Mouse (Mus musculus) mouse trophoblast stem cell (cell line): ENCODE measurements around the gene Olfr1419.
"Not testable (repeated sequence)": the region's sequence is repeated elsewhere in the genome, so short reads cannot be mapped to it uniquely, and the experiment has no call there.

ENCODE experiments used
- in situ Hi-C, 2 experiments: fragments of 300-500 bp; cut with MseI, MboI; formaldehyde crosslinking; loops; 2 replicates in 1 of 2; 3 replicates in 1 of 2; pipeline ENCODE4 v1.15.1; 2025

The Olfr1419 gene

DNA sequence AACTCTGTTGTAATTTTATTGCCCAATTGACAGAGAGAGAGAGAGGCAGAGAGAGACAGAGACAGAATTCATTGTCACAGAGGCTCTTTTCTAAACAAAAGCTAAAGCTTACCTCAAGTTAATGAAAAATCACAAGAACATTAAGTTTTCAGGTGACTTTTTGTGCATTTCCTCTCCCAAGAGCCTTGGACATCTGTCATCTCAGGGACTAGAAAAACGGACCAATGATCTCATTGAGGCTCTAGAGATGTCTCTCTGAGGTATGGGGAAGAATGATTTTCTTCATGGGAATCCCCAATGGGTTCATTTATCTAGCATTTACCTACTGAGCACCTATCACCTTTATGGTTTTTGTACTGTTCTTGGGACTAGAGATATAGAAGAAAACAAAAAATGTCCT is at the start of gene Olfr1419:
Gene Olfr1419, minus strand, starts transcription at position 101 of the 400 bp plus-strand sequence.
- in situ Hi-C loops, result no loop called here

- in situ Hi-C loops, result not testable (repeated sequence)
These were observed 47.6 kb upstream of the Olfr1419 start for GRCm38 (mm10) chr19:11922515-11922914.

DNA sequence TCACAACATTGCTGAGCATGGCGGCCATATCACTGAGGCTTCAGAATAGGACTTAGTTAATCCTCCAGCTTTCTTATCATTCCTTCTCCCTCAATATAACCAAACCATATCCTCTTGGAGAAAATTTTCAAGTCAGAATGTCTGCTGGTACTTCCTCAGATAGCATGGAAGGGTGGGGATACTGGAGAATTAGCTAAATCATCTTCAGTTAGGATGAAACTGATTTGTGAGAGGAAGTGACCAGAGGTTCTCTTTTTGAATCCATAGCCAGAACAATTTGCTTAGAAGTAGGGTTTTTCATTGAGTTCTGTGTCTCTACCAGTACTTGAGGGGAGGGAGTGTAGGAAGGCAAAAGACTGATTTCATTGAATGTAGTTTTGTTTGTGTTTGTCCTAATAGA is 47.2 kb upstream of the Olfr1419 start:
- in situ Hi-C loops, result no loop called here

GRCm38 (mm10) chr19:11915804-11916203 is 40.9 kb upstream of the Olfr1419 start:
- in situ Hi-C loops, result loop anchor here in 1 of 2 experiments (10.0 kb wide), 1 partner anchor 101 kb away; the partner anchor contains the start of gene Stx3

DNA sequence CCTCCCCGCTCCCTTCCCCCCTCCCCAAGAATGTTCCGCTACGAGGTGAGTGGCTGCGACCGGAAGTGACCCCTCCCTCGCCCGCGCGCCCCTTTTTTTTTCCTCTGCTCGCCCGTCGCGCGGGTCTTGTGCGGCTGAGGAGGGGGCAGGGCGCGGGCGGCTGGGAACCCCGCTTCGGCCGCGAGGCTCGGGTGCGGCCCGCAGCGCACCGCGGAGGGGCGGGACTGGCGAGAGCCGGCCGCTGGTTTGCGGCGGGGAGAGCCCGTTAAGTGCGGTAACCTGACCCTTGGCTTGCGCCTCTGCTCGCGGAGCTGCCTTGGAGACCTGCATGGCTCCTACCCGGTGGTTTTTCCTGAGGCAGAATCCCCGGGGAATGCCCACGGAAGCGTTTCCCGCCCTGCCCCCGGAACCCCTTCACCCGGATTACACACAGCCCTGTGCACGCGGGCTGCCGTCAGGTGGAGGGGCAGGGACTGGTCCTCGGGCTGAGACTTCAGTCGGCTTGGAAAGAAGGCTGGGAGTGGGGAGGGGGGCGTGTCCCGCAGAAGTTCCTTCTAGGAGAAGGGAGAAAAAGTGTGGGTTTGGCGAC is 37.7 kb upstream of the Olfr1419 start:
- in situ Hi-C loops, result loop anchor here in 1 of 2 experiments (10.0 kb wide), 1 partner anchor 98 kb away; the partner anchor contains the start of gene Stx3

- in situ Hi-C loops, result loop anchor here in 1 of 2 experiments (10.0 kb wide), 1 partner anchor 97 kb away; the partner anchor contains the start of gene Stx3
These were observed 37.2 kb upstream of the Olfr1419 start, which contains the start of gene Patl1 for GRCm38 (mm10) chr19:11912037-11912532. Gene Patl1, plus strand, starts transcription at chr19:11912399.

DNA sequence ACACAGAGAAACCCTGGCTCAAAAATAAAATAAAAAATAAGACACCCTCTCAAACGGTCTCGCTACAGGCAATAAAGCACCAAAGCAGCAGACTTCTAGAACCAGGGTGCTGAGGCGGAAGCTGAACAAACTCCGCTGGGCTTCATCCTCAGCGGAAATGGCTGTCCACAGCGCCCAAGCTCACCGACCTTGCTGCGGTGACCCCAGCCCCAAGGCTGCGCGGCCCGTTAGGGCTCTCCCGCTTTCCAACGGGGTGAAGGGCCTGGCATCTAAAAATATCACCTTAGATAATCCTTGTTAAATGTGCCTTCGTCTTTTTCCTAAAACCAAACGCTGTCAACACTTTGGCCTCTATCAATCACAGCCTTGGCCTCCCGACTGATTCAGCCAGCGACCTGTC is 36.7 kb upstream of the Olfr1419 start:
- in situ Hi-C loops, result loop anchor here in 1 of 2 experiments (10.0 kb wide), 1 partner anchor 97 kb away; the partner anchor contains the start of gene Stx3

GRCm38 (mm10) chr19:11911021-11911420 is 36.1 kb upstream of the Olfr1419 start:
- in situ Hi-C loops, result loop anchor here in 1 of 2 experiments (10.0 kb wide), 1 partner anchor 96 kb away; the partner anchor contains the start of gene Stx3

DNA sequence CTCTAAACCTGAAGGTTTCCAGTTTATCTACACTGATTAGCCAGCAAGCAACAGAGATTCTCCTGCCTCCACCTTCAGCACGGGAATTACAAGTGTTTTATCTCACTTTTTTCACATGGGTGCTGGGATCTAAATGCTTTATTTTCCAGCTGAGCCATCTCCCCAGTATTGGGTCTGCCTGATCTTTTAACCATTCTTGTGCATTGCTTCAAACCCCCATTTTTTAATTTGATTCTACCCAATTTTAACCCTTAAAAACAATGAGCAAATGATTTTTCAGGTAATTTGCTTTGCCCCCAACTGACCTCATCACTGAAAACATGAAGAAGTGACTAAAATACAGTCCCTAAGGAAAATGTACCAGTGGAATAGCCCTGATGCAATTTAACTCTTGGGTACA is 11.4 kb upstream of the Olfr1419 start, which contains the start of gene Olfr1420:
Gene Olfr1420, plus strand, starts transcription at position 301 of the 400 bp plus-strand sequence.
- in situ Hi-C loops, result no loop called here

- in situ Hi-C loops, result not testable (repeated sequence)
These were observed 3.5 kb upstream of the Olfr1419 start for GRCm38 (mm10) chr19:11878404-11878803.

- in situ Hi-C loops, result no loop called here
These were observed 7.1 kb downstream of the Olfr1419 start for GRCm38 (mm10) chr19:11867837-11868236.

GRCm38 (mm10) chr19:11860966-11861365 is 13.9 kb downstream of the Olfr1419 start, which contains the start of gene Olfr1418:
Gene Olfr1418, minus strand, starts transcription at chr19:11861066.
- in situ Hi-C loops, result no loop called here

DNA sequence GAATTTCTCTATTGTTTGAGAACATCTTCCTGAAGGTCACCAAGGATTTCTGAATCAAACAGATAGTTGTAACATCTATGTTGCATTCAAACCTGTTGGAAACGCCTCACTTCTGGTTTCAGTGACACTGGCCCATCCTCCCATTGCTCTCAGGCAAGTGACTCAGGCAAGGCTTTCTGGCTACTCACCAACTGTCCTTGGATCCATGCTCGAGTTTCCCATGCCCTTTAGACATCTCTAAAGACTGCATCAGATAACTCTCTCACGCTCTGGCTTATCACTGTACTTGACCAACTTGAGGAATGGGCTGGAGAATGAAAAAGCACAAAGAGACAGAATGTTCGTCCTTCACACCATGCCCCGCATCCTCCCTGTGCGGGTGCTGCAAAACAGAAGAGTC is 18.4 kb downstream of the Olfr1419 start:
- in situ Hi-C loops, result no loop called here

DNA sequence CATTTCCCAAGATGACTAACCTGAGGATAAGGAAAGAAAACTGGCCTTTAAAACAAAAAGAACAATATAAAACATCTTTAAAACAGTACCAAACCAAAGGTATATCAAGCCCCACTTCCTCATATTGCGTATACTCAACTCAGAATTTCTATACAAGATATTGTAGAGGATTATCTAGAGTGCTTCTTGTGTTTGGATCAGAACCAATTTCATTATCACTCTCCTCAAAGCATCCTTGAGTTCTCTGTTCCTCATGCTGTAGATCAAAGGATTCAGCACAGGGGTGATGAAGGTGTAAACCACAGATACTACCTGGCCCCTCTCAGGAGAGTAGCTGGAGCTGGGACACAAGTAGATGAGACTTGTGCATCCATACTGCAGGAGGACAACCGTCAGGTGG is 20.1 kb downstream of the Olfr1419 start:
- in situ Hi-C loops, result no loop called here

GRCm38 (mm10) chr19:11852652-11853051 is 22.3 kb downstream of the Olfr1419 start:
- in situ Hi-C loops, result no loop called here

DNA sequence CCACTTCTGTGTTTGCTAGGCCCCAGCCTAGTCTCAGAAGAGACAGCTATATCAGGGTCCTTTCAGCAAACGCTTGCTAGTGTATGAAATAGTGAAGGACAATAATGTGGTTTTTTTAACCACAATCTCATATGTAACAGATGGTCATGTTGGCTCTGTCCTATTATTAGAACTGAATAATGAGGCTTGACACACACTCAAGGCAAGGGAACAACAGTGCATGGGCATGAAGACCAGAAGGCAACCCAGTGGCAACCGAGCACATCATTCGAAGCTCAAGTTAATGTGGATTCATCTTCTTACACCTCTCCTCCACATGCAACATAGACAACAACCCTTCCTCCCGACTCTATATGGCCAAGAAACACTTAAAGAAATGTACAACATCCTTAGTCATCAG is 28.6 kb downstream of the Olfr1419 start:
- in situ Hi-C loops, result no loop called here

GRCm38 (mm10) chr19:11839119-11839518 is 35.8 kb downstream of the Olfr1419 start, which contains the start of gene Olfr1417:
Gene Olfr1417, minus strand, starts transcription at chr19:11839219.
- in situ Hi-C loops, result no loop called here

DNA sequence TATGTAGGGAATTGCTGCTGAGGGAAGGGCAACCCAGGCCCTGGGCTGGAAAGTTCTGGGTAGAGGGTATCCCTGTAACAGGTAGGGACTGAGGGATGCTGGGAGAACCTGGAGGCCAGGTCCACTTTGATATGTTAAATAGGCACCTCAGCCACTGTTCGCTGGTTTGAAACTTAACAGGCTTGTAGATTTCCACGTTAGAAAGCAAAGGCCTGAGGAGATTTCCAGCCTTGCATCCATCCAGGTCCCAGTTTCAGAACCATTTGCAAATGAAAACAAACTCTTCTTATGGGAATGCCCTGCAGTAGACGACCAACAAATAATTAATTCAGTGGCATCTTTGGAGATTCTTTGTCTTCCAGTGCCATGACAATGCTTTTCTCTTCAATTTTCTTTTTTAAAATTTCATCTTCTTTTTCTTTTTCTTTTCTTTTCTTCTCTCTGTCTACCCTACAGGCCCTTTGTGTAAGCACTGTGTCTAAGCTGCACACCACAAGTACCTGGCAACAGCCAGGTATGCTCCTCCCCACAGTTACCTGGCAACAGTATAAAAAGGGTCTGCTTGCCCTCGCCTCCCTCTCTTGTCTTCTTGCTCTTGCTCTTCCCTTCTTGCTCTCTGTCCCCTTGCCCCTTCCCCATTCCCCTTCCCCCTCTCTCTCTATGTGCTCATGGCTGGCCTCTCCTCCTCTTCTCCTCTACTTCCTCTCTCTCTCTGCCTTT is 51.4 kb downstream of the Olfr1419 start:
- in situ Hi-C loops, result no loop called here

DNA sequence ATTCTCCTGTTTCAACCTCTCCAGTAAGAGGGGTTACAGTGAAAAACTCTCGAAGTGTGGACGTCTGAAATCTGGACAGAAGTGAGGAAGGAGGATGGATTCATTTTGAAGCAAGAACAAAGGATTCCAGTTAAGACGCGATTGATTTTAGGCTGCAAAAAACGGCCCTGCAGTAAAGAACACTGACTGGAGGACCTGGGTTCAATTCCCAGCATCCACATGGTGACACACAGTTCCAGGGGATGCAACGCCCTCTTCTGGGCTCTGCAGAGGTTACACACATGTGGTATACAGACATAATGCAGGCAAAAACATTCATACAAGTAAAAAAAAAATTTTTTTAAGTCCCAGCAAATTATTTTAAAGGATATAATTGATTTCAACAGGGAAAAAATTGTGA is 54.7 kb downstream of the Olfr1419 start:
- in situ Hi-C loops, result no loop called here

- in situ Hi-C loops, result loop anchor here in 1 of 2 experiments (10.0 kb wide), 1 partner anchor 95 kb away; the partner anchor contains the start of gene Patl1
These were observed 55.1 kb downstream of the Olfr1419 start for GRCm38 (mm10) chr19:11819800-11820199.

- in situ Hi-C loops, result loop anchor here in 1 of 2 experiments (10.0 kb wide), 1 partner anchor 96 kb away; the partner anchor contains the start of gene Patl1
These were observed 55.7 kb downstream of the Olfr1419 start, which contains the start of gene Stx3 for GRCm38 (mm10) chr19:11819143-11819700. Gene Stx3, minus strand, starts transcription at chr19:11819403.
